Mouse (Mus musculus): ENCODE data around the gene Gli1.

Gene Gli1

DNA sequence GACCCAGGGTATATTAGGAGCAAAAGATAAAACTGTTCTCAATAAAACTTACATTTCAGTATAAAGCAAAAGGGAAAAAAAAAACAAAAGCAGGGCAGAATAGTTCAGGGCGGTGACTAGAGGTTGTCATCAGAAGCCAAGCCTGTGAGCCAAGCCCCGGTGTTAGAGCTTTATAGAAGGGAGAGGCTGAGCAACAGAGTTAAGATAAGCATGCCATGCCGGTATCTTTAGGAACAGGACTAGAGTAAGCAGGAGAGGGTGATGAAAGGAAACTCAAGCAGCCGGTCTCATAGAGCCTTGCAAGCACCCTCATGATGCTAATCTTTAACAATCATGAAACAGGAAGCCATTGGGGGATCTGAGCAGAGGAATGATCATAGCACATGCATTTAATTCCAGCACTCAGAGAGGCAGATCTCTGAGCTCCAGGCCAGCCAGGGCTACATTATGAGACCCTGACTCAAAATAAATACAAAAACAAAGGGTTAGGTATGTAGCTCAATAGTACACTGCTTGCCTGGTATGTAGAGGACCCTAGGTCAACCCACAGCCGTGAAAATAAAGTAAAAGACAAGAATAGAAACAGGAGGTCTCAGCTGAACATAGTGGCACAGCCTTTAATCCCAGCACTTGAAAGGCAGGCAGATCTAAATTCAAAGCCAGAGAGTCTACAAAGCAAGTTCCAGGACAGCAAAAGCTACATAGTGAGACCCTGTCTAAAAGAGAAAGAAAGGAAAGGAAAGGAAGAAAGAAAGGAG, 49.7 kb downstream of the Gli1 start:
- DNase-seq (ENCODE audit: low spot score in 2 of 2): no peak

DNA sequence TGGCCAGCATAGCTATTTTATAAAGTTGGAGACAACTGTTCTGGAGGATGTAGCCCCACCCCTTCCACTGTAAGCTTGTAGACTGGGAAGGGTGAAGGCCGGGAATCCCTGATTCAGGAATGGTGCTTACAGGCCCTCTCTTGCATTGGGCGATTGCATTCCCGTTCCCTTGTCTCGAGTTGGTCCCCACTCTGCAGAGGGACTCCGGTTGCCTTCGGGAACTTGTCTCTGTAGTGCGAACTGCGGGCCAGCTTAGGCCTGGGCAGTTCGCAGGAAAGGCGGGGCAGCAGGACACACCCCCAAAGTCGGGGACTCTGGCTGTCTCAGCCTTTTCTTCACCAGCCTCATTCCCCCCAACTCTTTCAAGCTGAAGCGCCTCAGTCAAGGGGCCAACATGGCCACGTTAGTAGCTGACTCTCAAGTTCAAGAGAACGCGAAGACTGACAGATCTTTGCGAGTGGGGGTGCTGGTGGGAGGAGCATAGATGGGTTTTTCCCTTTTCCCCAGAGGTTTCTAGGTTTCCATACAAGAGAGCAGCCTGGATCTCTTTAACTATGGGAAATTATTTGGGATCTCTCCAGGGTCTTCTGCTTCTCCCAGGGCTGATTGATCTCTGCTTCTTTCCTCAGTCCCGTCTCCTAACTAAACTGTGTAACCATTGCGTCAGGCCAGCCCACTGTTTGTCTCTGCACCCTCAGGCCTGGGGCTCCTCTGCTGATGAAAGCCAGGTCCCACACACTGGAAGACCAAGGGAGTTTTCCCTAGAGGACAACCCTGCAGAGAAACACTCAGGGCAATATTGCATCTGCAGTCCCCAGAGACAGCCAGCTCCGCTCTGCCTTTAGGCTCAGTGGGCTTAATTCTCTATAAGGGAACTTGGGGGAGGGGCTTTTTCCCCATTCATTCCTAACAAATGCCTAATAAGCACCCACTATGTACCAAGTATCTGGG, 50.6 kb downstream of the Gli1 start:
- DNase-seq (ENCODE audit: low spot score in 2 of 2): no peak

DNA sequence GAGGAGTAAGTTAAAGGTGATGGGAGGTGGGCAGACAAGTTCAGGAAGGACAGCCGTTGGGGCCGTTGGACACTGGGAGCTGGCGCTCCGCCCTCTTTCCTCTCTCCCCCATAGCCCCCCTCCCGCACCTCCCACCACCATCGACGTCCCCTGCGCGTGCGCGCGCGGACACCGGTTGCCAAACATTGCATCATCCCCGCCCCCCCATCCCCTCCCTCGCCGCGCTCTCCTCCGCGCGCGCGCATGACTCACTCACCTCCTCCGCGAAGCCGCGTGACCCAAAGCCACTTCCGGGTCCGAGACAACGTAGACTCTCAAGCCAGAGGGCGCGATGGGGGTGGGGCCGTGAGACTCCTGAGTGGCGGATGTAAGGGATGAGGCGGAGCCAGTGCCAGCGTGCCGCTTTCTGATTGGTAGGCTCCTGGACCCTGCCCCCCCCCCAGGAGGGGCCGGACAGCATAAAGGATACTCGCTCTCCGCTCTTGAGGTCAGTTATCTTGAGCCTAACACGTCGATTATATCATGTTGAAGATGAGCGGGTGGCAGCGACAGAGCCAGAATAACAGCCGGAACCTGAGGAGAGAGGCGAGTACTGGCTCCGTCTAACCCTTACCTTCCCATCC, 51.4 kb downstream of the Gli1 start:
- DNase-seq (ENCODE audit: low spot score in 2 of 2): peak; percentile 100

DNA sequence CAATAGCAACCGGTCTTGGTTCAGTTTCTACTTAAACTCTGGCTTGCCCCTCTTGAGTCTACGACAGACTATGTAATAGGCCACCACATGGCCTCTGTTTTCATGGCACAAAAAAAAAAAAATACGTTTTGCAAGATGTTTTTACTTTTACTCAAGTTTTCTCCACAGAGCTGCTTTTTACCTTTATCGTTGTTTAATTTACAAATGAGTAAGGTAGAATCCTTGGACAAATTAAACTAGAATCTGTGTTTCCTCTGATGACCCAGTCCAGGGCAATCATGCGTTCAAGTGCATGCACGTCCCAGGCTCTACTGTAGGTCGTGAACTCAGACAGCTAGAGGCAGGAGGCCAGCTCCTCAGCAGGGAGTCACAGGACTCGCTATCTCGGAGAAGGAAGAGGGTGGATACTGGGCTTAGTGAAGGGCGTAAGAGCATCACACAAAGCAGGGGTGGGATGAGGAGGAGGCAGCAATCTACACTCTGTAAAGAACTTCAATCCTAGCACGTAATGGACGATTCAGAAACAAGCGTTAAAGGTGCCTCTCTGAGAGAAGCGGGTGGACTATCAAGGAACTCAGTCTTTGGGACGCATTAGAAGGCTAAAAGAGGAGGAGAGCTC, 52.1 kb downstream of the Gli1 start:
- peak; percentile 82 for DNase-seq (ENCODE audit: low spot score in 2 of 2)

DNA sequence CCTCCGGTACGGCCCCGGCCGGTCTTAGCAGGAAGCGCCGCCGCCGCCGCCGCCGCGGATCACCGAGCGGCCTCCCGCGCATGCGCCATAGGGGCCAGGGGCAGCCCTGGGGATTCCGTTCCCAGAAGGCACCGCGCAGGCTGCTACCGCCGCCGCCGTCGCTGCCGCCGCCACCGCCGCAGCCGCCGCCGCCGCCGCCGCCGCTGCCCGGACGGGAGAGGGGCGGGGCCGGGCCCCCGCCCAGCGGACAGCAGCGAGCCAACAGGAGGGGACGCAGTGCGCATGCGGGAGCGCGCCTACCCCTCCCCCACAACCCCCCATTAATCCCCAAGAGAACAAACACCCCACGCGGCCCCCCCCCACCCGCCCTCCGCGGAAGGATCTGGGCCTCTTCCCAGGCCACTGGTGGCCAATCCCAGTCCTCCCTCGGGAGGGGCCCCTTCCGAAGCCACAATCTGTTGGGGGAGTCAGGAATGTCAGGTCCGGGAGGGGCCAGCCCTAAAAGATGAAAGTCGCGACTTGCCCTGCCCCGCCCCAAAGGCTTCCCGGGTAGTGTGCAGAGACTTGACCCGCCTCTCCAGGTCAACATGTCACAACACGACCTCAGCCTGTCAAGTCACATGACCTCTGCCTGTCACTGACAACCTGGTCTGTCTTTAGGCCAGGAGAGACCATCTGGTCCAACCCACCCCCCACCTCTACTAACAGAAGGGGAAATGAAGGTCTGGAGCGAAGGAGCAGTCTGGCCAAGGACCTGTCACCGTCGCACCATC, 52.8 kb downstream of the Gli1 start, which contains the start of gene Mbd6:
TSS of gene Mbd6 (minus strand) at position 219 of the 773 bp plus-strand sequence.
- DNase-seq (ENCODE audit: low spot score in 2 of 2): peak; percentile 92 to 93

DNA sequence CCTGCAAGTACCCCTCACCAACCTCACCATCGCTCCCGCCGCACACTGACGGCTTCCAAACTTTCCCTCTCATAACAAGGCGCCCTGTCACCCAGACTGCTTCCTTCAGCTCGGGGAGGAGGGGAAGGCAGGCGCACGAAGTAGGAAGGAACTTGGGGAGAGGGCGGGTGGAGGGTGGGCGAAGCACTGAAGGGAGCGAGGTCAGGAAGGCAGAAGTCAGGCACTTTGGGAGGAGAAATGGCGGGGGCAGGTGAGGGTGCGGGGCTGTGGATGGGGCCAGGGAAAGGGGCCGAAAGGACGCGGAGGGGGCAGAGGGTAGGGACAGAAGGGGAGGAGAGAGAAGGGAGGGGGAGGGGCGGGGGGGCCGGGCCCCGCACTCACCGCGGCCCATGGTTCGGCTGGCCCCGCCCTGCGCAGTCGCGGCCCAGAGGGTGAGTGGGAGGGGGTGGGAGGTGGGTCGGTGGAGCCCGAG, 53.4 kb downstream of the Gli1 start:
- peak in 1 of 2 experiments; percentile 55 for DNase-seq (ENCODE audit: low spot score in 2 of 2)

DNA sequence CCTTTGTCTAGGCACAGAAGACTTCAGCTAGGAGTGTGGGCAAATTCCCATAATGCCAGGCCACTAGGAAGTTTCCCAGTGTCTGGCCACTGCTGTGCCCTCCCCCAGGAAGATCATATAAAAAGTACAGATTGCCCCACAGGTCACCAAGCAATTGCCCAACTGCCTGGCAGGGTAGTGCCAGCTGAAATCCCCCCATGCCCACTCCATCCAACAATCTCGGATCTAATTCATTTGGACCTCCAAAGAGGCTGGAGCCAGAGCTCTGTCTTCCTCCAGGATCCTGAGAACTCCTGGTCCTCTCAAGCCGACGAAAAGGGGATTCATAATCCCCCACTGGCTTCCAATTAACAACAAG, 53.9 kb downstream of the Gli1 start:
- DNase-seq (ENCODE audit: low spot score in 2 of 2): peak in 1 of 2 experiments; percentile 28

DNA sequence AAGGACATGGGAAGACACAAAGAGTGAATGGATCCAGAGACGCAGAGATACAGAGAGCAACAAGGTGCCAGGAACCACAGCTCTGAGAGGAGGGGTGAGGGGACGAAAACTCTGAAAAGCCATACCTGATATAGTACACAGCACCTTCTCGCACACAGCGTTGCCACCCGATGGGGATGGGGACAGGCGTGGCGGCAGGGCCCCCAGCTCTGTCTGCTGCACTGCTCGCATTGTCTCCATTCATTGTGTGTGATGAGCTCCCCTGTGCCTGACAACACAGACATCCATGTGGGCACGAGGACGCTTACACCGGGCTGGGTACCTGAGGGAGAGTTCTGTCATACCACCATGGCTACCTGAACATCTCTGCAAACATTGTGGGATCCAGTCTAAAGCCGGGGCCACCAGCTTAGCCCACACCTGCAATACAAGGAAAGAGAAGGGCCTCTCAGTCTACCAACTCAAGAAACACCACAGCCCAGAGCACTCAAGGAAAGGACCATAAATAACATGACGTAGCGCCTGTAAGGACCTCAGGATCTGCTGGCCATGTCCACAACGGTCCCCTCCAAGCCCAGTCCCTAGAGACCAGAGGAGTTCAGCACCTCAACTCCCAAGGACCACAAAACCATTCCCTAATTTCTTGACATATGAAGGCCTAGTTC, 54.4 kb downstream of the Gli1 start:
- DNase-seq (ENCODE audit: low spot score in 2 of 2): no peak

DNA sequence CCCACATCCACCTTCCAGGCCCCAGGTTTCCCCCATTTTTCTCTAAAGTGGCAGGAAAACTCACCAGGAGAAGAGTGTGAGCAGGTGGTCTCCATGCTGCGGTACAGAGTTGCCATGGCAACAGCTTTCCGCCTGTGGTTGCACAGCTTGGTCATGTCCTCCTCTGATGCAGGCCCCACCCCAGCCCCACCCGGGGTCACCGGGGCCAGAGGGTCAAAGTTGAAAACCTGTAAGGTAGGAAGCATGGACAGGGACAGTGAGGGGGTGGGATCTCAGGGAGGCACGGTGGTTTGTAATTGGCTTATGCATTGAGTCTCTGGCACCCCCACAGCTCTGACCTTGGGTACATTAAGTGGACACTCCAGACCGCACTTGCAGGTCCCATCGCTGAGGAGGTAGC, 55.0 kb downstream of the Gli1 start:
- no peak for DNase-seq (ENCODE audit: low spot score in 2 of 2)

DNA sequence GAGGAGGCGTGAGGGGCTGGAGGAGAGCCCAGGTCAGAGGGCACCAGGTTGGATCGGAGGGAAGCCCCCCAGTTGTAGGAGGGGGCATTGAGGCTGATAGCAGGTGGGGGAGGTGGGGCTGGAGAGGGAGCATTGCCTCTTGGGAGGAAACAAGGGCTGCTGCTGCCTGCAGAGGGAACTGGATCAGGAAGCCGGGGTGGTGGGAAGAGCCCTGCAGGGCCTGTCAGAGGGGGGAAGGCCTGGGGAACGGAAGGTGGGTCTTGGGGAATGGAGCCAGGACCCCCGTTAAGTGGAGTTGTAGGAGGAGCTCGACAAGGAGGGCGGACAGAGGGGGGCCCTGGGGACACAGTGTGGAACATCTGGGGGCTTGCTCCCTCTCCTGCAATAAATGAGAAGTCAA, 55.6 kb downstream of the Gli1 start:
- no peak for DNase-seq (ENCODE audit: low spot score in 2 of 2)

DNA sequence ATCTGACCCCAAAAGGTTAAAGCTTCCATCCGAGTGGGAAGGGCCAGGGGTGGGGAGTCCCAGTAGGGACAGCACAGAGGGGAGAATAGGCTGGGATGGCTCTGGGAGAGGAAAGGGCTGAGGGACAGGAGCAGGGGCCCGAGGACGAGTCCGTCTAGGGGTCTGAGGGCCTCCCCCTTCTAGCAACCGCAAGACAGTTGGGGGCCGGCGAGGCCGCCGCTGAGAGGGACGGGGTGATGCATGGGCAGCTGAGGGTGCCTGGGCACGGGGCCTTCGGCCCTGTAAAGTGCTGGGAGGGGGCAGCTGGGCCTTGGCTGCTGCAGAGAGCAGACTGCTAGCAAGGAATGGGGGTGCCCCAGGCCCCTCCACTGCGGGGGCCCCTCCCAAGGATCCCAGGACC, 56.1 kb downstream of the Gli1 start:
- no peak for DNase-seq (ENCODE audit: low spot score in 2 of 2)

DNA sequence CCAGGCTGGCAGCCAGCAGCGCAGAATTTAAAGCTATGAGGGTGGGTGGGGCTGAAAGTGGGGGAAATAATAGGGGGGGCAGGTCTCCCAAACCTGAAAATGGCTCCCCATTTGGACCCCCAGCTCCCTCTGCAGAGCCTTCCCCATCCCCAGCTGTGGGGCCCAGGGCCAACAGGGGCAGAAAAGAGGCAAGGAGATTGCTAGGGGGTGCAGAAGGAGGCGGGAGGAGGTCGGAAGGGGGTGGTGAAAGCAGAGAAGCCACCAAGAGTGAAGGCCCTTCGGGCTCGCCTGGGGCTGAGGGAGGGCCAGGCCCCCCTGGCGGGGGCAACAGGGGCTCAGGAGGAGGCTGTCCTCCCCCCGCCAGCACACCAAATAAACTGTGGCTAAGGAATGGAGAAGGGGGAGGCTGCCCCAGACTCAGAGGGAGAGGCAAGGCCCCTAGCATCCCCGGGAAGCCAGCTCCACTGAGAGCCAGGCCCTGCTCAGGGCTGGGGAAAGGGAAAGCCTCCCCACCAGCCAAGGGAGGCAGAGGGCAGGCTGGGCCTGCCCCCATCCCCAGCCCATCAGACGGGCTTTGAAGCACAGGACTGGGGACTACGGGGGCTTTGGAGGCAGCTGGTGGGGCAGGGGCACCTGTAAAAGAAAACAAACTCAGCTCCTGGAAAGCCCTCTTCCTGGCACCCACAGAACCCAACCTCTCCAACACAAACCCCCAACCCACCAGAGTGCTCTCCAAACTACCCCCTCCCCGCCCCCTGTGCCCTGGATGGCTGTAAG, 56.9 kb downstream of the Gli1 start:
- DNase-seq (ENCODE audit: low spot score in 2 of 2): no peak

DNA sequence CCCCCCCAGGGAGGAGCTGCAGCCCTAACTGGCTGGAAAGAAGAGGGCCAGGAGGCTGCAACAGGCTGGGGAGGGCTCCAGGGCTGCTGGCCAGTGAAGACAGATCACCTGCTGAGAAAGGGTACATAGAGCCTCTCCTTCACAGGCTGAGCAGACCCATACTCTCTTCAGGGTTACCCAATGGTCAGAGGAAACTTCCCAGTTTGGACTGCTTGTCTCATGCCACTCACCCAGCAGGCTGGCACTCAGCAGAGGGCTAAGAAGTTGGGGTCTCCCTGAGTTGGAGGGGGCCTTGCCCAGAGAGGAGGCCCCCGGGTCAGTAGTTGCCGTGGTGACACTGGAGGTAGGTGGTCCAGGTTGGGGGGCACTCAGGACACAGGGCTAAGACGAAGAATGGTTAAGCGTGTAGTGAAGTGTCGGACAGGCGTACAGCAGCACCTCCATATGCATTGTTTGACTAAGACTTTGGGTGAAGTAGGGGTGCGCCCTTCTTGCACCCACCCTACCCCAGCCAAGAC, 57.6 kb downstream of the Gli1 start:
- no peak for DNase-seq (ENCODE audit: low spot score in 2 of 2)

DNA sequence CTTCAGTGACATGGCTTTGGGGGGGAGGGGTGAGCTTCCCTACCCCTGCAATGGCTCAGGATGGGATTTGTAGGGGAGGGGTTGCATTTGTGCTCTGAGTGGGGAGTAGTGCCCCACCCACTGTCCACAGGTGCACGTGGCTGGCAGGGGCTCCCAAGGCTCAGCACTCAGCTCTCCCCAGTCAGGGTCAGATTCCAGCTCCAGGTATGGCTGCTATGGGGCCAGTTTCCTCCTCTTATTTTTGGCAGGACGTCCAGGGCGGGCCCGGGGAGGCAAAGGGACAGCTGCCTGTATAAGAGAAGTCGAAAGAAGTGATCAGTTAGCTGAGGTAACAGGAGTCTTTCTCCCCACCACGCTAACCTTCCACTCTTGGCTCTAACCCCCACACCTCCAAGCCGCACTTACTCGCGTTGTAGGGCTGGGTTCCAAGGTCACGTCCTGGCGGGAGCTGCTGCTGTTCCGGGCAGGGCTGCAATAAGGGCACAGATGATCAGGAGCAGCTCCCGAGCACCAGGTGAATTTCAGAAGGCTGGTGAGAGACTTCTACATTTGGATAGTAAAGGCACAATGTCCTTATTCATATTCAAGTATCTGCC, 59.1 kb downstream of the Gli1 start:
- no peak for DNase-seq (ENCODE audit: low spot score in 2 of 2)

DNA sequence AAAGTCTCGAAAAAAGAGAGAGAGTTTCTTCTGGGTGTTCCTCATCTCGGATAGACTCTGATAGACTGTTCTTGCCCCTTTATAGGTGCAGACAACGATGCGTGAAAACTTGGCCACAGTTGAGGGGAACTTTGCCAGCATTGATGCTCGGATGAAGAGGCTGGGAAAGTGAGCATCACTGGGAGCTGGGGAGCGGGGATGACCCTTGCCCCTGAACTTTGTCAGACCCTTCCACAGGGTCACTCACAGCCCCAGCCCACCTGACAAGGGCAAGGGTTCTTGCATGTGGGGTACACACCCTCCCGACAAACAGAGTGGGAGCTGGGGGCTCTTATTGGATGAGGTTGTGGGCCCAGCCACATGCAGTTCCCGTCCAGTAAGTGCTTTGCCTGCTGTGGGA, 60.5 kb downstream of the Gli1 start:
- no peak for DNase-seq (ENCODE audit: low spot score in 2 of 2)
